Mouse (Mus musculus) cerebellum, postnatal 10 days (tissue): ENCODE measurements around the gene Mtap.

Source experiments
- DNase-seq, 2 experiments: peaks; one replicate each; pipeline ENCODE4 v3.0.0; 2021; ENCODE audit warnings: mixed read lengths in 2 of 2

The Mtap gene

GRCm38 (mm10) chr4:89136906-89137541 lies at the start of gene Mtap:
TSS of gene Mtap (plus strand) at chr4:89137122.
- peak; percentile 85 to 91 for DNase-seq

- no peak for DNase-seq
These were observed 47.8 kb upstream of the Mtap start for GRCm38 (mm10) chr4:89089110-89089509.

- no peak for DNase-seq
These were observed 46.7 kb upstream of the Mtap start for GRCm38 (mm10) chr4:89090217-89090616.

- DNase-seq, result no peak
These were observed 44.8 kb upstream of the Mtap start for GRCm38 (mm10) chr4:89092153-89092552.

- no peak for DNase-seq
These were observed 42.1 kb upstream of the Mtap start for GRCm38 (mm10) chr4:89094773-89095172.

- DNase-seq, result peak; percentile 2 to 8
These were observed 38.7 kb upstream of the Mtap start for GRCm38 (mm10) chr4:89098261-89098660.

- DNase-seq, result no peak
These were observed 35.6 kb upstream of the Mtap start for GRCm38 (mm10) chr4:89101276-89101675.

GRCm38 (mm10) chr4:89102283-89102682 lies 34.6 kb upstream of the Mtap start:
- peak in 1 of 2 experiments; percentile 3 for DNase-seq

GRCm38 (mm10) chr4:89105486-89105885 lies 31.4 kb upstream of the Mtap start:
- DNase-seq, result no peak

GRCm38 (mm10) chr4:89106505-89106904 lies 30.4 kb upstream of the Mtap start:
- DNase-seq, result no peak

GRCm38 (mm10) chr4:89112168-89112710 lies 24.7 kb upstream of the Mtap start:
- DNase-seq, result no peak

GRCm38 (mm10) chr4:89112782-89113181 lies 24.1 kb upstream of the Mtap start:
- peak; percentile 21 to 33 for DNase-seq

GRCm38 (mm10) chr4:89116006-89116405 lies 20.9 kb upstream of the Mtap start:
- DNase-seq, result no peak

GRCm38 (mm10) chr4:89119900-89120299 lies 17.0 kb upstream of the Mtap start:
- no peak for DNase-seq

- no peak for DNase-seq
These were observed 16.6 kb upstream of the Mtap start for GRCm38 (mm10) chr4:89120353-89120752.

GRCm38 (mm10) chr4:89123446-89124243 lies 13.3 kb upstream of the Mtap start:
- no peak for DNase-seq

- no peak for DNase-seq
These were observed 9.2 kb upstream of the Mtap start for GRCm38 (mm10) chr4:89127674-89128073.

GRCm38 (mm10) chr4:89128080-89128936 lies 8.6 kb upstream of the Mtap start:
- peak; percentile 60 to 63 for DNase-seq

- no peak for DNase-seq
These were observed 8.0 kb upstream of the Mtap start for GRCm38 (mm10) chr4:89128937-89129277.

- DNase-seq, result peak; percentile 80 to 85
These were observed 7.5 kb upstream of the Mtap start for GRCm38 (mm10) chr4:89129311-89129913.

- no peak for DNase-seq
These were observed 5.1 kb upstream of the Mtap start for GRCm38 (mm10) chr4:89131795-89132194.

GRCm38 (mm10) chr4:89136356-89136755 lies 566 bp upstream of the Mtap start:
- no peak for DNase-seq
